Mouse (Mus musculus) 3134 (cell line): ENCODE measurements around the gene Gm10053.
"Not testable (repeated sequence)": the region's sequence is repeated elsewhere in the genome, so short reads cannot be mapped to it uniquely, and the experiment has no call there.

Source experiments
- DNase-seq: peaks from one replicate; pipeline ENCODE4 v3.0.0-alpha.2; 2011; ENCODE audit warnings: low spot score; ENCODE audit not compliant: insufficient read length; ENCODE audit errors: extremely low read depth

The Gm10053 gene

DNA sequence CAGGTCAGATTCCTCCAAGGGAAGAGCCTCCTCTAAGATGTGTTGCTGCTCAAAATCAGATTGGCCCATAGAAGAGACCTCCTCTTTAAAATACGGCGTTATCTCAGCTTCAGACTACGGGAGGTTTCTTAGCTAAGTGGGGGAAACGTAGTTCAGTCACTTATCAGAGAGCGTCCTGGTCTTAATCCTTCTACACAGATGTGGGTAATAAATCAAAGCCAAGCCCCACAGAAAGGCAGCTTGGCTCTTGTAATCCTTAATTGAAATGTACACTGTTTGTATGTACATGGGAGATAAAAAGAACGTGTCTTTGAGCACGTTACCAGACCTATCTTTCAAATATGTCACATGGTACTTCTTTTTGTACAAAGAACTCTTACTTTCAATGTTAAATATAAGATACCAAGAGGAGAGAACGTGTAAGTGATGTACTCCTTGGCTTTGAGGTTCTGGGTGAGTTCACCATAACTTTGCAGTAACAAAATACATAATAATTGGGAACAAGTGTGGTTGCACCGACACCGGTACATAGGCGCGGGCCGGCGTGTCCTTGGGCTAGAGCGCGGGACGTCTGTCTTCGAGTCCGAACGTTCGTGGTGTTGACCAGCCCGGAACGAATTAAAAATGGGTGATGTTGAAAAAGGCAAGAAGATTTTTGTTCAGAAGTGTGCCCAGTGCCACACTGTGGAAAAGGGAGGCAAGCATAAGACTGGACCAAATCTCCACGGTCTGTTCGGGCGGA, at the start of gene Gm10053:
Gene Gm10053, plus strand, starts transcription at position 558 of the 742 bp plus-strand sequence.
- not testable (repeated sequence) for DNase-seq

DNA sequence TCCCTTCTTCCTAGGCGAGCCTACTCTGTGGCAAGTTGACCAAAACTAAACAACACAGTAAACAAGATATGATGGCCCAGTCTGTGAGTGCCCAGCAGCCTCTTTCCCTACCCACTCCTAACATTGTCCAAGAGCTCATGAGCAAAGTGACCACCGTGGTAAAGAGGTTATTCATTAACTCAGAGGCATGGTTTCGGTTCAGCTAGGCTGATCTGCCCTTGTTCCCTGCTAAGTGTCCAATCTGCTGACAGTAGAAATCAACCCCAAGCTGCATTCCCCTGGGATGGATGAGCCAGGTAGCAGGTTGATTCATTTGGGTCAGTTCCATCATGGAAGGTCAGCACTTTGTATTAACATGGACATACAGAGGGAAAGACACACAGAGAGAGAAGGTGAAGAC, 33.4 kb upstream of the Gm10053 start:
- DNase-seq, result no peak

DNA sequence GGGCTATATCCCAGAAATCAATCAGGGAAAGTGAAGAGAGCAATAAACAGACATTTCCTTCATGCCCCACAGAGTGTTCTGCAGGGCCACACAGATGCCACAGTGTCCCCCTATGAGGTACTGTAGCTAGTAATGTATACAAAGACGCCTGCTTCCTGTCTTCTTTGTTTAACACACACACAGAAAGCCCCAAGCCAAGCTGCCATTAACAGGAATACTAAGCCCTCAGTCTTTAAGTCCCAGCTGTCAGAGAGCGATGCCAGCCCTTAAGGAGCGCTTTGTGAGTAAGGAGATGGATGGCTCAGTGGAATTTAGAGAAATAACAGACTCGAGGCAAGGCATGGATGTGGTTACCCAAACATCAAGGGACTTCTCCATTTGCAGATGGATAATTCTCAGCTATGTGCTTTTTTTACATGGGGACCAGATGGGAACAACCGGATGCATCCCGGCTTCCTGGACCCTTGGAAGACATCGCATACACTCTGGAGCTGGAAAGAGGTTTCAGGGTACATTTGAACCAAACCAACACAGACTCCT, 30.4 kb upstream of the Gm10053 start:
- DNase-seq, result no peak

DNA sequence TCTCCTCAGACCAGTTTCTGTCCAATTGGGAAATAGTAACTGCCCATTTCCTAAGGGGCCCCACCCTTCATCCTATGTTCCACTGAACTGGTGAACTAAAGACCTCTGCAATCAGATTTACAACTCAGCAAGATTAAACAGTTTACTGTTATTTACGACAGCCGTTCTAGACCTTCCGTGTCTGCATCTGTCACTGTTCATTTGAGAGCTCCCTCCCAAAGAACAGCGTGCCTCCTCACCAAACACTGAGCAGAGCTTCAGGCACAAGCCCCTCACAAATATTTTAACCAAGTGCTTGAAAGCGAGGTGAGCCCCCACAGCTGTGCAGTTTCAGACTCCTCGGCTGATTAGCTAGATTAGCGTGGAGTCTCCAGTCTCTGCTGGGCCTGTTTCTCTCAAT, 27.1 kb upstream of the Gm10053 start:
- DNase-seq, result no peak

DNA sequence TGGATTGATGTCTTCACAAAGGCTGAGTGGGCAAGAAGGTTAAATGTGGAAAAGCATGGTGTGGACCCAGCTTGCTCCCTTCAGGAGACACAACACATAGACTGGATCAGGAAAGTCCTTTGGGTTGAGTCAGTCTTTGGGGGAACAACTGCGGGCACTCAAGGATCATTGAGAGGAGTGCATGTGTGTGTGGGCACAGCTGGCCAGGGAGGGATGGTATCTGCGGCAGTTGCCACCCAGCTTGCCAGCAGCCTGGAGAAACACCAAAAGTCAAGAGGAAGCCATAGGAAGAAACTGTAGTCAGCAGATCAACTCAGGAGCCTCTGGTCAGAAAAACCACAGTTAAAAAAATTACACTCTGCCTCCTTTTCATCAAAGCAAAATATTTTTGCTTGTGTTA, 26.6 kb upstream of the Gm10053 start:
- no peak for DNase-seq

DNA sequence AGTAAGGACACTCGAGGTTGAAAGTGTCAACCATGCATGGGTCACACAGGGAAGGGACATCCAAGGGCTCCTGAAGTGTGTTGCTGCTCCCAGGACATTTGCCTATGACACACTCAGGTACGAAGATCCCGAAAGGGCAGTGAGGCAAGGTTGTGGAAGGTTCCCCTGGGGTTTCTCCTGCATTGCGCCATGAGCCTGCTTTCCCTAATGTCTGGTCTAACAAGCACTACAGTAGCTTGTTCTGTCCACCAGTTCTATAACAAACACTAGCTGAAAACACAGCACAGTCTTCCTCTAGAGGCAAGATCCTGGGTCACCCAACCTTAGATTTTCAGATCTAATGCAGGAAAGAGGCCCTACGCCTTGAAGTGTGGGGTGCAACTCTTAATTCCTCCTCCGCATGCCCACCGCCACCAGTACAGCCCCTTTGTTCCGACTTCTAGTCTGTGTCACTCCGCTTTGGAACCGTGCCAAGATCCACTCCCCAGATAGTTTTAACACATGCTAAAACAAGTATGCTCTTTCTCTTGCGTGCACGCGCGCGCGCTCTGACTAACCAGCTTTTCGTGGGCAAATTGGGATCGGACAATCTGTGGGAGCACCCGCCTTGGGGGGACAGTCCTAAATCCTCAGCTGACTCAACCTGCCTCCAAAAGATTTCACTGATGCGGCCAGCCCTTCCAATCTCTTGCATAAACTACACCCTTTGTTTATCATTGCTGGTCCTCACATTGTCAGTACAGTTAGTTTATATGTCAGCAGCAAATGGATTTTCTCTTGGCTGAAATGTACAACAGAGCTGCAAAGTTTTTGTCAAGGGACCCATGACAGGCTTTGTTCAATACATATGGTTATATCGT, 23.8 kb upstream of the Gm10053 start:
- DNase-seq, result no peak

DNA sequence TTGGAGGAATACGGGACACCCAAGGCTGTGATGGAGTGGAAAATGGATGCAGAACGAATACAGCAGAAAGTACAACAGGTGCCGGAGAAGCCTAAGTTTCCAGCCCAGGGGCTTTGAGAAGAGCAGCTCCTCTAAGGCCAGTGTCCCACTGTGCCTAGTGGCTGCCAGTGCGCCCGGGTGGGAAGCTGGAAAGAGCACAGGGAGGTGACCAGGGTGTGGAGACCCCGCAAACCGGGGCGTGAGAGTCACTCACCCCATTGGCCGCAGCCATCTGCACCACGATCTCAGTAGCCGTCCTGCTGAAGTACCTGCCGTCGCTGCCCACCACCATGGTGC, 14.2 kb upstream of the Gm10053 start:
- no peak for DNase-seq

DNA sequence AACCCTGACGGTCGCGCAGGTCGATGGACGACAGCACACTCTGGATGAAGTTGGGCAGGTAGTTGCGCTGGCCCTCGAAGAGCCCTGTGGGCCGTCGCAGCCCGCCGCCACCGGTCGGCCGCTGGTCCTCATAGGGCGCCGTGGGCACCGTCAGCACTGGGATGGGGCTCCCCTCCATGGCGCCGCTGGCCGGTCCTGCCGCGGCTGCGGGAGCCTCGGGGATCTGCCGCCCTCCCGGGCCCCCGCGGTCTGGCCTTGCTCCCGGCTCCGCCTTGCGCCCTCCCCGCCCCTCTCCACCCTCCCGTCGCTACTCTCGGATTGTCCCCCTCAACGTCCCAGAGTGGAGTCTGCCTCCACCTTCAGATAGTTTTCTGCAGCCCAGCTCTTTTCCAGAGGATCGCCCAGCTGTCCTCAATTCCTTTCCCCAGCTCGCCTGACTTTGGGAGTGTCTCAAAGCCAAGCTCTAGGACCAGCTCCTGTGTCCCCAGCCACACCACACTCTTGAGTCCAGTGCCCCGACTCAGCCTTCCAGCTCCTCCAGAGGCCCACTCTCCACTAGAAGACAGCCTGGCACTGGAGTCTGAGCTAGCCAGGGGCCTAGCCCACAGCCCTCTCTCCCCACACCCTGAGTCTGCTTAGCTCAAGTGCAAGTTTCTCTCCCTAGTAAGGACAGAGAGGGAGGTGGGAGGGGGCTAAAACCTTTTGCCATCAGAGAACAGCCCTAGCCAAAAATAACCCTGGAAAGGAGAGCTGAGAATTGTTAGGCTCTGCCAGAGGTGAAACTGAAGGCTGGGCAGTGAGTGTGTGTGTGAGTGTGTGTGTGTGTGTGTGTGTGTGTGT, 13.7 kb upstream of the Gm10053 start, which contains the start of gene Pgm5:
Gene Pgm5, minus strand, starts transcription at position 244 of the 840 bp plus-strand sequence.
- peak; percentile 10 for DNase-seq

DNA sequence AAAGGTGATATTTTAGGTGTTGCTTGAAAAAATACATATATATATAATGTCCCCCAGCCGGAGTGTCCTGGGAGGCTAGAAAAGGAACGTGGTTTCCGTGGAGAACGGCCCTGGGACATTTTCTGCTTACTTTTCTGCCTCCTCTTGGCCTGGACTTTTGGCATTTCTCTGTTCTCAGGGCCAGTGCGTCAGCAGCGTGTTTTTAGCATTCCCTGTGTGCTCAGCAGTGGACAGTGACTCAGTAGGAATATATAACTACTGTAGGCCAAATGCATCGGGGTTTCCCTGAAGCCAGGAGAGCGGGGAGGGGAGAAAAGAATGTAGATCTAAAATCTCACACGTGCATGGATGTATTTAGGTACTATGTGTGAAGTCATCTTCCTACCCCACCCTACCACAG, 10.1 kb upstream of the Gm10053 start:
- no peak for DNase-seq

DNA sequence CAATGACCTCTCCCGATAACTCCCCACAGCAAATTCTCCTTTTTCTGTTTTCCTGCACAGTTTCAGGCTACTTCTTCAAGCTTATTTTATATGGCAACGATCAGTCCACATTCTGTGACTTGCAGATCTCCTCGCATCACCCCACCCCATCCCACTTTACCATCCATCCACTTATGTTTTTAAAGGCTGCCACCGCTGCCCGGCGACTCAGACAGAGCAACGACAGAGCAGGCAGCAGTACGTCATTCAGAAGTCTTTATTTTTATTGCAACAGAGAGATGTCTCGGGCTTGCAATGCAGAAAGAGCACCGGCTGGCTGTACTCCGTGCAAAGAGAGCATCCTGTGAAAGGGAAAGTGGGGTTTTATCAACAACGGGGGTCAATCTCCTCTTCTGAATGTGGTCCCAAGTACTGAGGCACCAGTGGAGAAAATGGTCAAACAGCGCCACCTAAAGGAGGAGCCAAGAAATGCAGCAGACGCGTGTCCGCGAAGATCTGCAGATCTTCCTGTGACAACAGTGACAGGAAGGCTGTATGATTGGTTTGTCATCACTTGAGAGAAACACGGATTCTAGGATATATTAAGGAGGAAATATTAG, 4.3 kb upstream of the Gm10053 start:
- DNase-seq, result no peak

DNA sequence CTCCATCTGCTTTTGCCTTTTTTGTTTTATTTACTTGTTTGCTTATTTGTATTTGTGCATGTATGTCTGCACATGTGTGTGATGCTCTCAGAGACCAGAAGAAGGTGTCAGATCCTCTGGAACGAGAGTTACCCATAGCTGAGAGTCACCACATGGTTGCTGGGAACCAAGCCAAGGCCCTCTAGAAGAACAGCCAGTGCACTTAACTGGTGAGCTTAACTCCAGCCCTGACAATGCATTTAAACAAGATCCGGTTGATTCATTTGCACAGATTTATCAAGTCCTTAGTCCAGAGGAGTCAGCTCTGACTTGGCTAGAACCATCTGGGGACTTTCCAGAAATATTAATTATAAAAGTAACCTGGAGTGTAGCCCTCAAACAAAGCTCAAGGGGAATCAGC, 1.6 kb upstream of the Gm10053 start:
- DNase-seq, result no peak

DNA sequence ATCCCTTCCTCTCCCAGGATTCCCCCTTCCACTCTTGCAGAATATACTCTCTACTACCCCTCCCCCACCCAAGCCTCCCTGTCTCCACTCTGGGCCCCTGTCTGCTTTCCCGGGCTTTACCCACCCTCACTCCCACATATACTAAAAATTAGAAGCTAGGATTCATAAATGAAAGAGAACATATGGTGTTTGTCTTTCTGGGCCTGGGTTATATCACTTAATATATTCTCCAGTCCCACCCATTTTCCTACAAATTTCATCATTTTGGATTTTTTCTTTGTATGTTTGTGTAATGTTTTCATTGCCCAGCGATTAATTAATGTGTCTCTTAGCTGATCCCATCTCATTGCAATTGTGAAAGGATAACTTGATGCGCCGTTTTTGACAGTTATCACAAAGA, 5.8 kb downstream of the Gm10053 start:
- DNase-seq, result no peak

DNA sequence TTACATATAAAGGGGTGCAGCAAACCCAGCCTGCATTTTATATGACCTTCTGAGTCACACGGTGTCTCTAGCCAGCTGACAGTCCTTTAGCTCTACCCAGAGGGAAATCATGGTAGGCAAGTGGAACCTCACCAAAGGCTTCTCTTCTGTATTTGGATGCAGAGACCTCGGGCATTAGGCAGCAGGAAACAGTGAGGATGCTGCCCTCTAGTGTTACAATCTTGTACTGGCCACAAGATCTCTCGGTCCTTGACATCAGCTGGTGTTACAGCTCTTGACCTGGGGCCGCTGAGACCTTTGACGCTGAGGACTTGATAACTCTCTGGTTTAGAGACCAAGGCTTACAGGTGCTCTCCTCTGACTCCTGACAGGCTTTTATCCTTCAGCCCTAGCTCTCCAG, 10.0 kb downstream of the Gm10053 start:
- no peak for DNase-seq

DNA sequence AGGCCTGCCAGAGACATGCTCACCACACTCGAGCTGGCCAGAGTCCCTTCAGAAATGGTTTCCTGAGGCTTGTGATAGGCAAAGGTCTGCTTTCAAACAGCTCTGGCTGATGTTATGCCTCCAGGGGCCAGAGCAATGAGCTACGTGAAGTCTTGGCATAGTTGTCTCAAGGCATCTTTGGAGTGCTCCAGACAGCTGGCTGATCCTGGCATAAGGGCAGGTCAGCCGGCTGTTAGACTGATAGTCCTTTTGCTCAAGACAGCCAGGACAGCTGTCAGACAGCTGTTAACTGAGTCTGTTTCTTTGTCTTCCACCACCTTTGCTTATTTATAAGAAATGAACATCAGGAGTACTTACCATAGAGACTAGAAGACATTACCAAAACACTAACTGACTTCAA, 11.4 kb downstream of the Gm10053 start:
- no peak for DNase-seq

DNA sequence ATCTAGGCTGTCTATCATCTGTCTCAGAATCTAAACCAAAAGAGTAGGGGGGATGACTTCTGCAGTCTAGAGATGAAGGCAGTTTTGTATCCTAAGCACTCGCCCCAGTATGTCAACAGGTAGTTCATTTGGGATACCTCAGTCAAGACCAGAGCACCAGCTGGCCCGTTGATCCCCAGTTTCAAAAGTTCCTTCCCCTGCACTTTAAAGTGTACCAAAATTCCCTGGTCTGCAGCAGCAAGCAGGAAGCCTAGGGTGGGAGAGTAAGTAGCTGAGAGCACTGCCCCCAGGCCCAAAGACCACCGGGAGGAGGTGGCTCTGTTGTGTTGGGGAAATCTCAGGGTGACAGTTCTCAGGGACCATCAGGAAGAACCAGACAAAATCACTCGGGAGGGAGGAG, 21.1 kb downstream of the Gm10053 start:
- no peak for DNase-seq

DNA sequence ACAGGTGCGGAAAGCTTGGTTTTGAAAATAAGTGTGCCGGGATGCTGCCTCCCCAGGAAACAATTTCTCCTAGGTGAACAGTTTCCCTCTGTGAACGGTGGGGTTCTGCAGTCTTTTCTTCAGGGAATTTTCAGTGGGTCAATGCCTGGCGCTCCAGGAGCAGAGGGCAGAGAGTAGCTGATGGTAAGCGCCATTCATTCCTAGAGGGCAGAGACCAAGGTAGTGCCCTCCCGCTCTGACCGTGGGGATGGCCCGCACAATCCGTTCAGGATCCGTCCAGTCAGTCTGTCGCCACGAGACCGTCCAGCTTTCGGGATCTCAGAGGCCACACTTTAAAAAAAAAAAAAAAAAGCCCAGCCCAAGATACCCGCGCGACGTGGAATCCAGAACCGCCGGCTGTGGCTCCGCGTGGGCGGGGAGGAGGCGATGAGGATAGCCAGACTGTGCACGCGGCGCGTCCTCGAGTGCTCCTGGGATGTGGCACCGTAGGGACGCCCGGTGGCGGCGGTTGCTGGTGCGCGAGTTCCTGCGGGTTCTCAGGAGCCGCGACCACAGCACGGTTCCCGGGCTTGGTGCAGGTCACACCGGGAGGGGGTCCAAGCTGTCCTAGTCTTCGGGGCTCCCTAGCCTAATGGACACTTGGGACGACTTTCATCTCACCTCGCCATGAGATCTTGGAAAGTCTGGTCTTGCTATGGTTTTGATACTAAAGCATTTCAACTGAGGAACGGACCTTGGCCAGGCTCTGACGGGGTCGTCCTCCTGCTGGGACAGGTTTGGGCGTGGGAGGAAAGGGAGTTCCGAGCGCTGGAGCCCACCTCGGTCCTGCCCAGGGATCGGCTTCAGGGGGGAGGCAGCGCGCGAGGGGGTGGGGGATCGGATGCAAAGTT, 21.8 kb downstream of the Gm10053 start:
- DNase-seq, result no peak

DNA sequence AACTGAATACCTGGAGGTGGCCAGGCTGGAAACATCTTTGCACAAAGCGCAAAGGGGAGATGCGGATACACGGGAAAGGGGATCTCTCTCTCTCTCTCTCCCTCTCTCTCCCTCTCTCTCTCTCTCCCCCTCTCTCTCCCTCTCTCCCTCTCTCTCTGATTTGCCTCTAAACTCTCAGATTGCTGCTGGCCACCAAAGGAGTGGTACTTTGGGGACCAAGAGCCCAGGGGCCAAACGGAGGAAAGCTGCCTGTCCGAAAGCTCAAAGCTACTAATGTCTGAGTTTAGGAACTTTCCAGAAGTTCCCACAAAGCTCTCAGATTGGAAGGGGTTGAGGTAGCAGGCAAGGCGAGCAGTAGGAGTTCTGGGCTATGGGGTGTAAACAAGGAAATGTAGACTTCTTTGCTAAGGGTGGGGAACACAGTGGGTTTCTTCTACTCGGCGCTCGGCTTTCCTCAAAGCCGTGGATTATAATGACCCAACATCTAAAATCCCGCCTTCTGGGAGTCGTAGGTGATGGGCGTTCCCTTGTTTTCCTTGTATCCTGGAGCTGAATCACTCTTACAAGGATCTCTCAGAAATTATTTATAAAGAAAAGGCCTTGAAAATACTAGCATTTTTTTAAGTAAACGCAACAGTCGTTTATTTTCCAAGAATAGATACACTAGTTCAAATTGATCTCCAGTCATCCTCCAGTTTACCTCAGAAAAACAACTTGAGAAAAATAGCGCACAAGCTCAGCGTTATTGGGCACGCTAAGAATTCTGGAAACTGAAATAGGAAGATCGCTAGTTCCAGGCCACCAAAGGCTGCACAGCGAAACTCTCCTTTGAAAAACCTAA, 22.6 kb downstream of the Gm10053 start:
- no peak for DNase-seq

DNA sequence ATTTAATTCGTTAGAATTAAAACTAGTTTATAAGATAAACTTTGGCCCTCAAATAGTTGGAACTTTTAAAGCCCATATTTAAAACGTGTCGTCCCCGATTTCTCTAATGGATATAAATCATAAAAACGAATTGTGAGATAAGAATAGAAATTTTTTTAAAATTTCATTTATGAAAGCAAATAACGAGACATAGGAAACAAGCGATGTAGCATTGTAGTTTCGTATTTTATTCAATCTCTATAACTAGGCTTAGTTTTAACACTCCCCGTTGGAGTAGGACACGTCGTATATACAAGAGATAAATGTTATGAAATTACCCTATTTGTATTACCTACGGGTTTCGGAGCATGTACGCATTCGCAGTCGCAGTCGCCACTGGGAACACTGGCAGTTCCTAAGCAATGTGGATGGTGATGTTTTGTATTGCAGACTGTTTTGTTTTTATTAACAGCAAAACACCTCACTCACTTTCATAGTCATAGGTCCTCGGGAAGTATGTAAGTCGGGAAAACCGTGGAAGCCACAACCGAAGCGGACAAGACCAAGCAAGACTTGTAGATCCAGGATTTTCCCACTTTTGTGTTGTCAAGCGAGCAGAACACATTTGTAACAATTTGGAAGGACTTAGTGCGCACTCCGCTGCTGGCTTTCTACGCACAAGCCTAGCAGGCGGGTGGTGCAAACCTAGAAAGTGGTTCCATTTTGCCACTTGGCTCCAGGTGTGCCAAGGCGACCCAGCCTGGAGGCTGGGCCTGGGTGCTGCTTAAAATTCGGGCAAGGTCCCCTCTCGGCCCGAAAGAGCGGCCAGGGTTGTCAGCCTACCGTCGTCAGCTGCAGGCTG, 23.5 kb downstream of the Gm10053 start:
- DNase-seq, result no peak
